Mouse (Mus musculus): ENCODE measurements around the gene Prmt7.

GRCm38 (mm10) chr8:106265398-106265797, 54.7 kb downstream of the Prmt7 start:
- TF ChIP-seq POLR2A (IDR thresholded peaks at IDR 0.05; ENCODE audit: borderline replicate concordance, extremely low read depth, low read depth, low read length) (no peak), CTCF (IDR thresholded peaks at IDR 0.05; ENCODE audit: insufficient read depth, low read length) (no peak)
